Mouse (Mus musculus): ENCODE data around the gene Zbtb12.
"Not testable (repeated sequence)": the region's sequence is repeated elsewhere in the genome, so short reads cannot be mapped to it uniquely, and the experiment has no call there.

The Zbtb12 gene

GRCm38 (mm10) chr17:34879336-34879879 is at the start of gene Zbtb12:
Gene Zbtb12, plus strand, starts transcription at chr17:34879483.
- no peak for DNase-seq (ENCODE audit: low spot score in 2 of 2)

- not testable (repeated sequence) for DNase-seq (ENCODE audit: low spot score in 2 of 2)
Observed at GRCm38 (mm10) chr17:34830776-34831175, 48.5 kb upstream of the Zbtb12 start.

- DNase-seq (ENCODE audit: low spot score in 2 of 2) = no peak
Observed at GRCm38 (mm10) chr17:34836155-34836855, 43.0 kb upstream of the Zbtb12 start.

- peak; percentile 93 to 94 for DNase-seq (ENCODE audit: low spot score in 2 of 2)
Observed at GRCm38 (mm10) chr17:34836856-34837221, 42.4 kb upstream of the Zbtb12 start, which contains the start of the genes Stk19 and Dxo. Gene Stk19, minus strand, starts transcription at chr17:34836945. Gene Dxo, plus strand, starts transcription at chr17:34837019.

- DNase-seq (ENCODE audit: low spot score in 2 of 2) = no peak
Observed at GRCm38 (mm10) chr17:34837464-34838324, 41.6 kb upstream of the Zbtb12 start.

- no peak for DNase-seq (ENCODE audit: low spot score in 2 of 2)
Observed at GRCm38 (mm10) chr17:34838785-34839184, 40.5 kb upstream of the Zbtb12 start.

GRCm38 (mm10) chr17:34840736-34841307 is 38.5 kb upstream of the Zbtb12 start:
- no peak for DNase-seq (ENCODE audit: low spot score in 2 of 2)

GRCm38 (mm10) chr17:34844884-34845283 is 34.4 kb upstream of the Zbtb12 start:
- no peak for DNase-seq (ENCODE audit: low spot score in 2 of 2)

GRCm38 (mm10) chr17:34847192-34847591 is 32.1 kb upstream of the Zbtb12 start:
- no peak for DNase-seq (ENCODE audit: low spot score in 2 of 2)

- no peak for DNase-seq (ENCODE audit: low spot score in 2 of 2)
Observed at GRCm38 (mm10) chr17:34847615-34848014, 31.7 kb upstream of the Zbtb12 start.

- peak; percentile 97 to 98 for DNase-seq (ENCODE audit: low spot score in 2 of 2)
Observed at GRCm38 (mm10) chr17:34849722-34850516, 29.4 kb upstream of the Zbtb12 start, which contains the start of the genes Skiv2l and Nelfe. Gene Skiv2l, minus strand, starts transcription at chr17:34850210. Gene Nelfe, plus strand, starts transcription at chr17:34850391.

- DNase-seq (ENCODE audit: low spot score in 2 of 2) = no peak
Observed at GRCm38 (mm10) chr17:34850517-34851125, 28.7 kb upstream of the Zbtb12 start.

- no peak for DNase-seq (ENCODE audit: low spot score in 2 of 2)
Observed at GRCm38 (mm10) chr17:34853511-34853910, 25.8 kb upstream of the Zbtb12 start.

- DNase-seq (ENCODE audit: low spot score in 2 of 2) = no peak
Observed at GRCm38 (mm10) chr17:34854761-34855160, 24.5 kb upstream of the Zbtb12 start.

GRCm38 (mm10) chr17:34855825-34856224 is 23.5 kb upstream of the Zbtb12 start:
- DNase-seq (ENCODE audit: low spot score in 2 of 2) = peak; percentile 38 to 48

GRCm38 (mm10) chr17:34858670-34859069 is 20.6 kb upstream of the Zbtb12 start:
- no peak for DNase-seq (ENCODE audit: low spot score in 2 of 2)

GRCm38 (mm10) chr17:34860514-34860913 is 18.8 kb upstream of the Zbtb12 start:
- DNase-seq (ENCODE audit: low spot score in 2 of 2) = no peak

- DNase-seq (ENCODE audit: low spot score in 2 of 2) = no peak
Observed at GRCm38 (mm10) chr17:34861704-34862415, 17.4 kb upstream of the Zbtb12 start.

- DNase-seq (ENCODE audit: low spot score in 2 of 2) = no peak
Observed at GRCm38 (mm10) chr17:34862416-34863081, 16.7 kb upstream of the Zbtb12 start, which contains the start of gene Cfb. Gene Cfb, minus strand, starts transcription at chr17:34862518.
